Comparison of ENCODE assay signal across 22 mouse cellular contexts in the genomic region with DNA sequence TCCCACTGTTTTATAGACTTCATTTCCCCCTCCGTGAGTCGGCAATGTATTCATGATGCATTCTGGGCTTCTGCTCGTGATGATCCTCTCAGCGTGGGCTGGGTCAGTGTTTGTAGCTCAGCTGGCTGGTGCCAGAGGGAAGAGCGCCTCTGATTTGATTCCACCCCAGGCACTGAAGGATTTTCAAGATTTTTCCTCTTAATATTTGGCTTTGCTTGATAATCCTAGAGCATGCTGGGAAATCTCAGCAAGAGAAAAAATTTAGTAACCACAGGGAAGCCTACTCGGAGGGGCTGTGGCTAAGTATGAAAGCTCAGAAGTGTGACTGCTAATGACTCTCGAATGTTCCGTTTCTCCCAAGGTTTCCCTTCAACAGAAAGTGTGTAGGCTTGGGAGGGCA. TPM values are rescaled to one million over a fixed set of nuclear protein-coding genes. Genes with fewer than 3 reads are reported as not detected.
A peak's percentile ranks its signal among the peaks of the same experiment; 100 is the strongest.
DNase-seq lines count a peak whose midpoint lies in the region; ATAC-seq and TF ChIP-seq lines count a peak whose summit lies in the region.
"Had no signal": no experiment of that assay in that cellular context is flagged by ENCODE, and none has a peak within 500 bp of the region (broad histone marks: within the 10 kb centered on the region; RNA-seq: fewer than 3 reads in every experiment).

No protein-coding gene starts in this region.

- 0 out of 2 replicates have a peak, but pooled peaks have one; percentile 35 for ATAC-seq in forebrain, embryonic 15.5 days (replicated peaks)
- no peak for ATAC-seq in forebrain, embryonic 11.5 days (replicated peaks; ENCODE audit: low FRiP score)
- ATAC-seq in midbrain, embryonic 13.5 days: 0 out of 2 replicates have a peak, but pooled peaks have one; percentile 37
- ATAC-seq in midbrain, postnatal 0 days (ENCODE audit: low FRiP score): no peak
- ATAC-seq: intestine, embryonic 16.5 days had no signal

- no peak for DNase-seq in forebrain, embryonic 11.5 days (ENCODE audit: low spot score)
- DNase-seq in midbrain, embryonic 10.5 days (ENCODE audit: low spot score): no peak
- DNase-seq in cerebellum, postnatal 36 days: peak; percentile 14 to 27
- peak; percentile 58 for DNase-seq in midbrain, postnatal 0 days (ENCODE audit: low spot score)
- DNase-seq in T-cell, adult 2 months (ENCODE audit: low spot score): no peak
- DNase-seq in thymus, adult 2 months: no peak
- DNase-seq: gastrocnemius, postnatal 10 days; heart, postnatal 10 days; kidney, postnatal 10 days; layer of hippocampus, postnatal 36 days; liver; lung, adult 2 months had no signal

- peaks cover 3% of the 10 kb centered on the region; the same call in 1 of the 2 replicates for H3K4me1 ChIP-seq in forebrain, embryonic 15.5 days
- no peaks in the 10 kb centered on the region for H3K4me1 ChIP-seq in forebrain, embryonic 11.5 days (replicated peaks; ENCODE audit: control insufficient read depth, insufficient read depth, low read length)
- no peaks in the 10 kb centered on the region for H3K4me1 ChIP-seq in midbrain, embryonic 13.5 days (replicated peaks)
- H3K4me1 ChIP-seq in midbrain, embryonic 10.5 days: no peaks in the 10 kb centered on the region
- no peaks in the 10 kb centered on the region for H3K4me1 ChIP-seq in midbrain, postnatal 0 days (ENCODE audit: insufficient read depth, low read length)
- H3K4me1 ChIP-seq in thymus, adult 2 months (replicated peaks; ENCODE audit: control insufficient read depth, insufficient read depth, low read length): no peaks in the 10 kb centered on the region

- H3K9ac ChIP-seq in forebrain, embryonic 15.5 days (replicated peaks): no peak overlapping the region
- H3K9ac ChIP-seq in forebrain, embryonic 11.5 days (ENCODE audit: low read length): no peak overlapping the region
- no peak overlapping the region for H3K9ac ChIP-seq in midbrain, embryonic 13.5 days (replicated peaks)
- H3K9ac ChIP-seq in midbrain, postnatal 0 days (replicated peaks; ENCODE audit: low read length, poor library complexity, severe bottlenecking): no peak overlapping the region

- H3K4me2 ChIP-seq in forebrain, embryonic 15.5 days (replicated peaks): no peak overlapping the region
- H3K4me2 ChIP-seq in forebrain, embryonic 11.5 days (ENCODE audit: low read depth, low read length, severe bottlenecking): no peak overlapping the region
- no peak overlapping the region for H3K4me2 ChIP-seq in midbrain, embryonic 13.5 days (replicated peaks)
- no peak overlapping the region for H3K4me2 ChIP-seq in midbrain, postnatal 0 days (ENCODE audit: low read depth, low read length, poor library complexity, severe bottlenecking)

- H3K9me3 ChIP-seq in forebrain, embryonic 15.5 days: no peaks in the 10 kb centered on the region
- H3K9me3 ChIP-seq in forebrain, embryonic 11.5 days (ENCODE audit: control insufficient read depth, low read length): no peaks in the 10 kb centered on the region
- H3K9me3 ChIP-seq in midbrain, embryonic 13.5 days: no peaks in the 10 kb centered on the region
- H3K9me3 ChIP-seq in midbrain, embryonic 10.5 days (replicated peaks): no peaks in the 10 kb centered on the region
- H3K9me3 ChIP-seq in midbrain, postnatal 0 days (ENCODE audit: low read length): no peaks in the 10 kb centered on the region

- no peak for TF ChIP-seq CTCF in midbrain, postnatal 0 days (IDR thresholded peaks at IDR 0.05)
- no peak for TF ChIP-seq CTCF in thymus, adult 2 months (IDR thresholded peaks at IDR 0.05; ENCODE audit: borderline replicate concordance, control insufficient read depth, extremely low read depth, insufficient read depth, low read length, poor library complexity)

- 64% methylated on average over 8 of the region's 8 CpGs for WGBS in forebrain, embryonic 15.5 days
- 84% methylated on average over 8 of the region's 8 CpGs for WGBS in forebrain, embryonic 11.5 days
- 65% methylated on average over 8 of the region's 8 CpGs for WGBS in midbrain, embryonic 13.5 days
- WGBS in midbrain, embryonic 10.5 days: 80% methylated on average over 8 of the region's 8 CpGs
- 39% methylated on average over 8 of the region's 8 CpGs for WGBS in midbrain, postnatal 0 days
- 65% methylated on average over 8 of the region's 8 CpGs for WGBS in thymus, adult 2 months

- 0 out of 2 replicates have a peak overlapping the region, but pooled peaks have one; percentile 3 for H3K27ac ChIP-seq in forebrain, embryonic 15.5 days (replicated peaks)
- H3K27ac ChIP-seq in forebrain, embryonic 11.5 days (ENCODE audit: low read depth, low read length): no peak overlapping the region
- no peak overlapping the region for H3K27ac ChIP-seq in midbrain, embryonic 13.5 days
- no peak overlapping the region for H3K27ac ChIP-seq in midbrain, embryonic 10.5 days (replicated peaks)
- H3K27ac ChIP-seq in midbrain, postnatal 0 days (ENCODE audit: low read depth, low read length): peak overlapping the region; percentile 9; the same call in 1 of the 2 replicates
- no peak overlapping the region for H3K27ac ChIP-seq in thymus, adult 2 months (ENCODE audit: control insufficient read depth, insufficient read depth, low read length)
- H3K27ac ChIP-seq: macrophage had no signal

- no peak overlapping the region for H3K4me3 ChIP-seq in forebrain, embryonic 15.5 days
- no peak overlapping the region for H3K4me3 ChIP-seq in forebrain, embryonic 11.5 days (ENCODE audit: low read depth, low read length)
- H3K4me3 ChIP-seq in midbrain, embryonic 13.5 days (replicated peaks): no peak overlapping the region
- H3K4me3 ChIP-seq in midbrain, embryonic 10.5 days: no peak overlapping the region
- no peak overlapping the region for H3K4me3 ChIP-seq in midbrain, postnatal 0 days (ENCODE audit: low read depth, low read length)
- H3K4me3 ChIP-seq in thymus, adult 2 months (ENCODE audit: control insufficient read depth, insufficient read depth, low read length): no peak overlapping the region

- no peak for TF ChIP-seq POLR2A in thymus, adult 2 months (IDR thresholded peaks at IDR 0.05; ENCODE audit: control insufficient read depth, extremely low read depth, insufficient read depth, low read length, poor library complexity)

- H3K27me3 ChIP-seq in forebrain, embryonic 15.5 days: no peaks in the 10 kb centered on the region
- no peaks in the 10 kb centered on the region for H3K27me3 ChIP-seq in forebrain, embryonic 11.5 days (ENCODE audit: control insufficient read depth, insufficient read depth, low read length)
- no peaks in the 10 kb centered on the region for H3K27me3 ChIP-seq in midbrain, embryonic 13.5 days
- no peaks in the 10 kb centered on the region for H3K27me3 ChIP-seq in midbrain, embryonic 10.5 days (ENCODE audit: low read depth, poor library complexity, severe bottlenecking)
- H3K27me3 ChIP-seq in midbrain, postnatal 0 days (ENCODE audit: insufficient read depth, low read length): no peaks in the 10 kb centered on the region
- H3K27me3 ChIP-seq in thymus, adult 2 months (ENCODE audit: control insufficient read depth, insufficient read depth, low read length): no peaks in the 10 kb centered on the region

- no peaks in the 10 kb centered on the region for H3K36me3 ChIP-seq in forebrain, embryonic 15.5 days
- no peaks in the 10 kb centered on the region for H3K36me3 ChIP-seq in forebrain, embryonic 11.5 days (ENCODE audit: control insufficient read depth, insufficient read depth, low read length)
- no peaks in the 10 kb centered on the region for H3K36me3 ChIP-seq in midbrain, embryonic 13.5 days
- no peaks in the 10 kb centered on the region for H3K36me3 ChIP-seq in midbrain, embryonic 10.5 days
- no peaks in the 10 kb centered on the region for H3K36me3 ChIP-seq in midbrain, postnatal 0 days (ENCODE audit: insufficient read depth, low read length)
- H3K36me3 ChIP-seq in thymus, adult 2 months (ENCODE audit: control insufficient read depth, insufficient read depth, low read length): no peaks in the 10 kb centered on the region

RNA-seq across cellular contexts. Expression of a gene that starts 49.9 kb away (rescaled TPM):
- polyA plus RNA-seq in forebrain, embryonic 15.5 days (2015; fragmentation: Nextera tagmentation; extraction: Ambion mirVana): 0.45 and 0.85 TPM in 2 replicates
- not detected in 2 replicates for polyA plus RNA-seq in forebrain, embryonic 11.5 days (2014; fragmentation: Nextera tagmentation; extraction: Ambion mirVana)
- polyA plus RNA-seq in midbrain, embryonic 13.5 days (2015; fragmentation: Nextera tagmentation; extraction: Ambion mirVana): not detected in 2 replicates
- polyA plus RNA-seq in midbrain, embryonic 10.5 days (2016; fragmentation: Nextera tagmentation; extraction: Ambion mirVana): not detected in 2 replicates
- total RNA-seq in midbrain, postnatal 0 days (2014; rRNA removed): 5.1 and 5.7 TPM in 2 replicates
- polyA plus RNA-seq in midbrain, postnatal 0 days (2015; fragmentation: Nextera tagmentation; extraction: Ambion mirVana): 3.8 and 4.8 TPM in 2 replicates
- 0.14 and 0.18 TPM in 2 replicates for polyA plus RNA-seq in thymus, adult 2 months (2012; rRNA removed)
- total RNA-seq: adrenal gland, postnatal 4 days; common myeloid progenitor, adult 5-6 weeks; gastrocnemius, postnatal 10 days; heart, adult 8-10 months; MEL had no signal
- polyA plus RNA-seq: intestine, embryonic 16.5 days; macrophage; small intestine, adult 2 months; stomach, embryonic 14.5 days had no signal

Comparison
In these comparisons a context has a peak if more than half of its experiments do, and no peak if none do; other contexts are left out.
1. ATAC-seq: peak in forebrain, embryonic 15.5 days (single experiment) and midbrain, embryonic 13.5 days (single experiment); none in forebrain, embryonic 11.5 days (single experiment) and midbrain, postnatal 0 days (single experiment).
2. H3K27ac ChIP-seq: peak in forebrain, embryonic 15.5 days (single experiment) and midbrain, postnatal 0 days (single experiment); none in forebrain, embryonic 11.5 days (single experiment), midbrain, embryonic 13.5 days (single experiment), midbrain, embryonic 10.5 days (single experiment) and thymus, adult 2 months (single experiment).
3. DNase-seq: peak in cerebellum, postnatal 36 days (2 of 2) and midbrain, postnatal 0 days (single experiment); none in forebrain, embryonic 11.5 days (single experiment), midbrain, embryonic 10.5 days (single experiment), T-cell, adult 2 months (single experiment) and thymus, adult 2 months (single experiment).